Mouse (Mus musculus): Measurements from ENCODE around the gene Gm45753.

- TF ChIP-seq CTCF (IDR thresholded peaks at IDR 0.05), result no peak
- TF ChIP-seq POLR2A (IDR thresholded peaks at IDR 0.05; ENCODE audit: insufficient read depth, low read depth, low read length), result no peak
Measured at GRCm38 (mm10) chr8:45269056-45269455, 39.2 kb downstream of the Gm45753 start.

Measured in heart, adult 2 months (tissue).